Mouse (Mus musculus) cerebellum, postnatal 25 days (tissue): Measurements from ENCODE around the gene Creld2.

Experiments used
- DNase-seq, 2 experiments: peaks; one replicate each; pipeline ENCODE4 v3.0.0; 2021; ENCODE audit warnings: mixed read lengths in 2 of 2

The Creld2 gene

GRCm38 (mm10) chr15:88868024-88868742 lies 48.7 kb downstream of the Creld2 start:
- DNase-seq = peak in 1 of 2 experiments; percentile 11

GRCm38 (mm10) chr15:88870418-88871185 lies 51.2 kb downstream of the Creld2 start:
- no peak for DNase-seq

GRCm38 (mm10) chr15:88874061-88874460 lies 54.6 kb downstream of the Creld2 start:
- no peak for DNase-seq

GRCm38 (mm10) chr15:88874477-88874876 lies 55.0 kb downstream of the Creld2 start:
- no peak for DNase-seq

GRCm38 (mm10) chr15:88875625-88876081 lies 56.2 kb downstream of the Creld2 start:
- no peak for DNase-seq
